Mouse (Mus musculus): Measurements from ENCODE around the gene Igsf9b.

Gene Igsf9b

DNA sequence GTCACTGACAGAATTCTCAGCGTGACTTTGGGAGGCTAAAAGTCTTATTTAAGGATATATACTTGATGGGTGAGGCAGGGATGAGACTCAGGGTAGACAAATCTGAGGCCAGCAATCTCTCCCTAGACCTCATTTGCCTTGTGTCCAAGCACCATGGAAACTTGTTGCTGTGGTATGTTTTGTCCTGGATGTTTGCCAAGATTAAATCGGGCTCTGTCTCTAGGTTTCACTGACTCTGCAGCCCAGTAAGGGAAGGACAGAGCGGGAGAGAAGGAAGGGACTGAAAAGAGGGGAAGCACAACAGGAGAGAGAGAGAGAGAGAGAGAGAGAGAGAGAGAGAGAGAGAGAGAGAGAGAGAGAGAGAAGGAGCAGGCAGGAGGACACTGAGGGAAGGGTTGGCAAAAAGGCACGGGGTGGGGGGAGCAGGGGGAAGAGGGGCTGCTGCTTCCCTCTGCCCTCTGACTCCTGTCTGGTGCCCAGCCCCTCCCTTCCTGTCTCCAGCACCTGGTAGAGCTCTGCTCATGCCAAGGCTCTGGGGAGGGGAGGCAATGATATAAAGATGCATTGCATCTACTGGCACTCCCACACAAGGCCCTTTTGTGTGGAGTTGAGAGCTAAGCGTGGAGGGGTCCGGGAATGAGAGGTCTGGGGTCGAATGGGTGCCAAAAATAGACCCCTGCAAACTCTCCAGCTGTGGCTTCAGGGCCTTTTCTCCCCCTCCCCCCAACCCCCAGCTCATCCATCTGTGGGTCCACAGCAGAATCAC is 9.3 kb upstream of the Igsf9b start:
- no peak for DNase-seq (ENCODE audit: low spot score)

GRCm38 (mm10) chr9:27294380-27294779 is 4.6 kb upstream of the Igsf9b start:
- no peak for DNase-seq (ENCODE audit: low spot score)

- no peak for DNase-seq (ENCODE audit: low spot score)
Measured at GRCm38 (mm10) chr9:27299286-27300187, 533 bp downstream of the Igsf9b start.

- peak; percentile 14 for DNase-seq (ENCODE audit: low spot score)
Measured at GRCm38 (mm10) chr9:27300188-27300691, 1.2 kb downstream of the Igsf9b start.

- no peak for DNase-seq (ENCODE audit: low spot score)
Measured at GRCm38 (mm10) chr9:27300698-27301097, 1.7 kb downstream of the Igsf9b start.

DNA sequence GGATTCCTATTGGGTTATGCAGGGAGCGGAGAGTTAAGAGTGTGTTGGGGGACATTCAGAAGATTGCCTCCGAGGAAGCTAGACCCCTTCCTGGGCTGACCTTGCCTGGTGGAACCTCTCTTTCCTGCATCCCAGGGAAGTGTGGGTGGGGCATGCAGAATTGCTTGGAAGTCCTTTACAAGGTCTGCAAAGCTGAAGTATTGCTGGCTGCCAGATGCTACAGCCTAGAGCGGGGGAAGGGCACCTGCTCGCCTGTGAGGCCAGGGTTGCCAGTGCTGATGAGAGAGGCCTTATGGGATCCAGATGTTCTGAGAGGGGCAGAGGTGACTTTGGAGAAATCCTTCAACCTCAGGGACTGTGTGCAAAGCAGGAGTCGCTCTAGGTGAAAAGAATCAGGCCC is 2.5 kb downstream of the Igsf9b start:
- no peak for DNase-seq (ENCODE audit: low spot score)

DNA sequence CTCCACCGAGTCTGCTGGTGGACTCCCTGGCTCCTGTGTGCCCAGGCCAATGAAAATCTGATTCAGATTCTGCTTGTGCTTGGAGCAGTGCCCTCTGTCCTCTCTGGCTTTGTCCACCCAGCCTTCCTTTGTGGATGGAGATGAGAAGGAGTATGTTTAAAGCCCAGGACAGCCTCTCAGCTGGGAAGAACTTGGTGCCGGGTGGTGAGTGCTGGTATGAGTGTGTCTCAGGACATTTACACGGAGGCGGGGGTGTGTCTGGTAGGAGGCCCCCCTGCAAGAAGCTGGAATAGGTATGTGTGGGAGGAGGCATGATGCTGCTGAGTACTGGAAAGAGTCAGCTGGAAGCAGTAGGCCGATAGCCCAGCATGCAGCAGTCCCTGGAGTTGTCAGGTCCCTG is 3.3 kb downstream of the Igsf9b start:
- DNase-seq (ENCODE audit: low spot score) = no peak

- no peak for DNase-seq (ENCODE audit: low spot score)
Measured at GRCm38 (mm10) chr9:27303571-27304484, 4.8 kb downstream of the Igsf9b start.

- DNase-seq (ENCODE audit: low spot score) = no peak
Measured at GRCm38 (mm10) chr9:27304485-27305102, 5.6 kb downstream of the Igsf9b start.

GRCm38 (mm10) chr9:27305502-27305901 is 6.5 kb downstream of the Igsf9b start:
- no peak for DNase-seq (ENCODE audit: low spot score)

- no peak for DNase-seq (ENCODE audit: low spot score)
Measured at GRCm38 (mm10) chr9:27306642-27307041, 7.6 kb downstream of the Igsf9b start.

DNA sequence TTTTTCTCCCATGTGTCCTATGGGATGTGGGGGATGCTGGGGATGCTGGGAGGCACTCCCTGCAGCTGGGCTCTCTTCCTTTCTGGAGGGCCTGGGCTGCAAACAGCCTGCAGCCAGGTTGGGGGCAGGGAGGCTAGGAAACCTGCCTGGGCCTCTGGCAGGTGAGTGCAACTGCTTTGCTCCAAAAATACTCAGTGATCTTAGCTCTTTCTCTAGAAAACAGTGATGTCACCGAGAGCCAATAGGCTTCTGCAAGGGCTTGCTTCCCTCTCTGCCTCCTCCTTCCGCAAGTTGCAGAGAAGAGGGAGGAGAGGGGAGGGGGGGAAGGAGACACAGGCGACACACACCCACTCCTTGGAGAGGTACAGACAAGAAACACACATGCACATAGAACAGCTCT is 8.3 kb downstream of the Igsf9b start:
- DNase-seq (ENCODE audit: low spot score) = no peak

GRCm38 (mm10) chr9:27308045-27308444 is 9.0 kb downstream of the Igsf9b start:
- no peak for DNase-seq (ENCODE audit: low spot score)

- DNase-seq (ENCODE audit: low spot score) = no peak
Measured at GRCm38 (mm10) chr9:27308561-27308960, 9.6 kb downstream of the Igsf9b start.

DNA sequence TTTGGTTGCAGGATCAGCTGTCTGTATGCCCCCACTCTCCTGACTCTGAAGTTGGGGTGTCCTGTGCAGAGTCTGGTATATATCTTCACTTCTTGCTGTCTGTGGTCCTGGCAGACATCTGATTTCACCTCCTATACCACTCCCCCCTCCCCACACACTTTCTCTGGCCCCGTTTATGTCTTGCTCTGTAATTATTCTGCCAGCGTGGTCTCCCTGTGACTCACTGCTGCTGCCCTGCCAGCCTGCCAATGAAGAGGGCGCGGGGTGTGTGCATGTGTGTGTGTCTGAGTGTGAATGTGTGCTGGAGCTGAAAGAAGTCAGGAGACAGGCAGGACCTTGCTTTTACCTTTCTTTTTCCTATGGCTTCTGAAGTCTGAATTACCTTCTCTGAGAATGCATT is 11.0 kb downstream of the Igsf9b start:
- no peak for DNase-seq (ENCODE audit: low spot score)

DNA sequence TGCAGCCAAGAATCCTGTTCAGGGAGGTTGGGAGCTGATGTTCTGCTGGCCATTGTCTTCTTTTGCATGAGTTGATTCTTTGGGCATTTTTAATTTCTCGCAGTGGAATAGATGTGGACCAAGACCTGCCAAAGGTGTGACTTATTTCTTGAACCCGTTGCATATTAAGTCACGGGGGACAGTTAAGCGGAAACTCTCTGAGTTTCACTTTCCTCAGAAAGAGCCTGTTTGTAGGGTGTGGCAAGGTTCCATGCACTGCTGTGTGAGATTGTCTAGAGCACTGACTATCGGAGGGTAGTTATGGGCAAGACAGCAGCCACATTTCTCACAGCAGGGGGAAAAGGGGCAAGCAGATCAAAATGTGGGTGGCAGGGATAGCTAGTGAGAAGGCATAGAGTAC is 14.4 kb downstream of the Igsf9b start:
- no peak for DNase-seq (ENCODE audit: low spot score)

DNA sequence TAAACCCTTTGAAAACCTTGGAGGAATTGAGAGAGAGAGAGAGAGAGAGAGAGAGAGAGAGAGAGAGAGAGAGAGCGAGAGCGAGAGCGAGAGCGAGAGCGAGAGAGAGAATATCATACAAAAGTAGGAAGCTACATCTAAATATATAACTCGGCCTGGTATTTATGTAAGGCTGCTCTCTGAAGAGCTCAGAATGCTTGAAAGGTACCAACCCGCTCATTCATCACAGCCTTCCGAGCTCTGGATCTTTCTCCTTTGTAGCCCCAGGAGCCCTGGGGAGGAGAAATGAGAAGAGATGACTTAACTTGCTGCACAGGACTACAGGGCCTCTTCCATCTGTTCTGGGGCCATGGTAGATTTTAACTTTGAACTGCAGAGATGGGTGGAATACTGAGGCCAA is 22.3 kb downstream of the Igsf9b start:
- DNase-seq (ENCODE audit: low spot score) = no peak

- DNase-seq (ENCODE audit: low spot score) = no peak
Measured at GRCm38 (mm10) chr9:27322277-27322676, 23.3 kb downstream of the Igsf9b start.

DNA sequence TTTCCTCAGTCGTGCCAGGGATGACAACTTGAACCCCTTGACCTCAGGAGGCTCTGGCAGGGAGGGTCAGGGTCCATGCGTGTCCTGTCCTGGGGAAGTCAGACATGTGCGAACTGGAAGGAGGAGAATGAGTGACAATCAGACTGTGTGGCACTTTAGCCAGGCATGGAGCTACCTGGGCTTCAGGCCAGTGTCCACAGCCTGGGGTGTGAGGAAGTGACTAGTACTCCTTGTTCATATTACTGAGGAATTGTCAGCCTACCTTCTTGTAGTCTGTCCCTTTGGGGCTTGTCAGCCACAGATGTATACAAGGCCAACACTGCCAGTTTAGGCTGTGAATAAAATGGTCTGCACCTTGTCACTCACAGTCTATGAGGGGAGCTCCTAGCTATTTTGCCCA is 24.4 kb downstream of the Igsf9b start:
- DNase-seq (ENCODE audit: low spot score) = no peak

DNA sequence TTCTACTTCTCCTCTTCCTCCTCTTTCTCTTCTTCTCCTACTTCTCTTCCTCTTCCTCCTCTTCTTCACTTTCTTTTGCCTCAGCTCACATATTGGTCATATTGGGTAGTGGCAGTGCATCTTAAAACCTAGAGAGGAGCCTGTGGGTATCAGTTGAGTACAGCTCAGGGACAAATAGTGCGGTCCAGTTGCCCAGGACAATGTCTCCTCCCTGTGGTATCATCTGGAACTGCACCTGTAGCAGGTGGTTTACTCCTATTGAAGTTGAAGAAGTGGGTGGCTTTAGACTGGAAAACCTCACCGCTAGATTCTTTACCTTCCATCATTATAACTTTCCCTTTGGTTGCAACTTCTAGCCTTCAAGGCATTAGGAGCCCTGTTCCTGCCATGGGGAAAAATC is 26.9 kb downstream of the Igsf9b start:
- peak; percentile 57 for DNase-seq (ENCODE audit: low spot score)

- no peak for DNase-seq (ENCODE audit: low spot score)
Measured at GRCm38 (mm10) chr9:27327558-27327957, 28.6 kb downstream of the Igsf9b start.

DNA sequence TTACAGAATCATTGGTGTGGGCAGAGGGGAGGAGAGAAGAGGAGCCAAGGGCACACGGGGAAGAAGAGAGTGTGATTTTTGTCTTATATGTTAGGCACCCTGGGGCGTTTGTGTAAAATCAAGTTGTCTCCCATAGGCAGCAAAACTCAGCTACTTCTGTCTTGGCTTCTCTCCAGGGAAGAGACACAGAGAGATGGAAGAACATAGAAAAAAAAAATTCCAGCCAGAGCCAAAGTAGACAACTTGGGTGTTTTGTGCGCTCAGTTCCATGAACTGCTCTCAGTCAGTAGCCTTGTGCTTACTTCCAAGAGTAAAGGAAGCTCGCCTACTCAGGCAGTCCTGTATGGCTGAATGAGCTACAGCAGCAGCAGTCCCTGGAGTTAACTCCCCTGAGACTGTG is 31.4 kb downstream of the Igsf9b start:
- DNase-seq (ENCODE audit: low spot score) = no peak

Data from lung, postnatal 25 days (tissue).